Mouse (Mus musculus) midbrain, postnatal 0 days (tissue): ENCODE results near the gene Srms. TPM values are rescaled to one million over a fixed set of nuclear protein-coding genes. Genes with fewer than 3 reads are reported as not detected.
A peak's percentile ranks its signal among the peaks of the same experiment; 100 is the strongest.

Experiments used
- ATAC-seq: fragments of 200-750 bp; cut with Nextera tagmentation; 2 replicates; pipeline ENCODE4 v1.8.0; 2017; ENCODE audit warnings: moderate number of reproducible peaks, mild to moderate bottlenecking, moderate TSS enrichment, moderate library complexity; ENCODE audit not compliant: low FRiP score
- DNase-seq: peaks from one replicate; pipeline ENCODE4 v3.0.0-alpha.2; 2015; ENCODE audit warnings: low spot score
- H3K27ac ChIP-seq: fragments of 300-500 bp; sonication (generic); 2 replicates; pipeline ENCODE4 v1.5.1; 2014; ENCODE audit warnings: low read depth, mild to moderate bottlenecking, low read length, mixed read lengths
- H3K27me3 ChIP-seq: fragments of 300-500 bp; sonication (generic); 2 replicates; pipeline ENCODE4 v1.6.1; 2014; ENCODE audit warnings: low read length, control low read depth, mixed read lengths; ENCODE audit not compliant: insufficient read depth
- H3K36me3 ChIP-seq: fragments of 300-500 bp; sonication (generic); 2 replicates; pipeline ENCODE4 v1.6.1; 2014; ENCODE audit warnings: low read length, control low read depth, mixed read lengths; ENCODE audit not compliant: insufficient read depth
- H3K4me1 ChIP-seq: fragments of 300-500 bp; sonication (generic); 2 replicates; pipeline ENCODE4 v1.6.1; 2014; ENCODE audit warnings: mild to moderate bottlenecking, control low read depth, antibody characterized with exemption, low read length, mixed read lengths; ENCODE audit not compliant: insufficient read depth
- H3K4me2 ChIP-seq: fragments of 300-500 bp; sonication (generic); 2 replicates; pipeline ENCODE4 v1.6.1; 2014; ENCODE audit warnings: low read depth, mild to moderate bottlenecking, low read length, mixed read lengths; ENCODE audit not compliant: poor library complexity, severe bottlenecking
- H3K4me3 ChIP-seq: fragments of 300-500 bp; sonication (generic); 2 replicates; pipeline ENCODE4 v1.5.1; 2014; ENCODE audit warnings: low read depth, mild to moderate bottlenecking, low read length, moderate library complexity
- H3K9ac ChIP-seq: fragments of 300-500 bp; sonication (generic); replicated peaks from 2 replicates; pipeline ENCODE4 v1.6.1; 2014; ENCODE audit warnings: mild to moderate bottlenecking, low read length, moderate library complexity, mixed read lengths; ENCODE audit not compliant: poor library complexity, severe bottlenecking
- H3K9me3 ChIP-seq: fragments of 300-500 bp; sonication (generic); 2 replicates; pipeline ENCODE4 v1.6.1; 2016; ENCODE audit warnings: low read length, control low read depth
- CTCF ChIP-seq: IDR thresholded peaks from 2 replicates; pipeline ENCODE4 v1.5.1; 2016; ENCODE audit warnings: antibody characterized with exemption, mild to moderate bottlenecking
- WGBS: fragments of 180-500 bp; shearing (Covaris S2); extraction: QIAGEN DNeasy Blood & Tissue Kit; methylation state at CpG from one replicate; pipeline ENCODE4 v1.1.7; 2014; 5-methylcytosine and 5-hydroxymethylcytosine counted together
- polyA plus RNA-seq: library from polyadenylated mRNA; unstranded; fragments of >200 nt; fragmentation: Nextera tagmentation; extraction: Ambion mirVana; gene quantifications from 2 replicates; pipeline ENCODE4 v1.2.1, GENCODE M21; 2015
- total RNA-seq: library from RNA; depleted of rRNA; stranded (reverse); fragments of >200 nt; gene quantifications from 2 replicates; pipeline ENCODE4 v1.2.3, GENCODE M21; 2014

Srms gene
- total and polyA plus RNA-seq, 2 experiments from 2014 or later, result 0.10 to 0.11 TPM

DNA sequence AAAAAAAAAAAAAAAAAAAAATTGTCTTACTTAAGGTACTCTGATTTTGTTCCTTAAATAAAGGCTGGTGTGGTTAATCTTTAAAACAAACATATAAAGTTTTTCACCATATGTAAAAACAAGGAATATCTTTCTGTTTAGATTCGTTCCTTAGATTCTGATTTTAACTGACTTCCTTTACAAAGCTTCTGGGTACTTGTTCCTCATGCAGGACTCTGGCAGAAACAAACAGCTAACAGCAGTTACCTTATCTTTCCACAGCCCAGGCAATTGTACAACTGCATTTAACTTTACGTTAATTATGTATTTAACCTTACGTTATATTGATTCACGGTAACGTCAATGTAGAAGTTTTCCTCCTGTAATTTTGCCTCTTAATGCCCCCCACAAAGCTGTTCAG is 46.5 kb downstream of the Srms start:
- no peaks in the 10 kb centered on the region for H3K4me1 ChIP-seq
- no peak overlapping the region for H3K4me2 ChIP-seq
- H3K27me3 ChIP-seq, result no peaks in the 10 kb centered on the region
- H3K9me3 ChIP-seq, result no peaks in the 10 kb centered on the region
- WGBS, result 83% methylated on average over 5 of the region's 5 CpGs
- ATAC-seq (no peak), DNase-seq (no peak)
- no peak overlapping the region for H3K9ac ChIP-seq
- no peak overlapping the region for H3K27ac ChIP-seq
- TF ChIP-seq CTCF, result no peak
- H3K36me3 ChIP-seq, result no peaks in the 10 kb centered on the region
- no peak overlapping the region for H3K4me3 ChIP-seq

GRCm38 (mm10) chr2:181160821-181161220 is 52.2 kb downstream of the Srms start:
- H3K4me3 ChIP-seq, result no peak overlapping the region
- H3K27ac ChIP-seq, result no peak overlapping the region
- TF ChIP-seq CTCF, result 0 out of 2 replicates have a peak, but pooled peaks have one; percentile 7
- H3K36me3 ChIP-seq, result no peaks in the 10 kb centered on the region
- peaks cover 25% of the 10 kb centered on the region for H3K4me1 ChIP-seq
- no peak overlapping the region for H3K4me2 ChIP-seq
- 67% methylated on average over 4 of the region's 4 CpGs for WGBS
- H3K9me3 ChIP-seq, result no peaks in the 10 kb centered on the region
- ATAC-seq, result no peak
- no peak overlapping the region for H3K9ac ChIP-seq
- no peak for DNase-seq
- H3K27me3 ChIP-seq, result no peaks in the 10 kb centered on the region

DNA sequence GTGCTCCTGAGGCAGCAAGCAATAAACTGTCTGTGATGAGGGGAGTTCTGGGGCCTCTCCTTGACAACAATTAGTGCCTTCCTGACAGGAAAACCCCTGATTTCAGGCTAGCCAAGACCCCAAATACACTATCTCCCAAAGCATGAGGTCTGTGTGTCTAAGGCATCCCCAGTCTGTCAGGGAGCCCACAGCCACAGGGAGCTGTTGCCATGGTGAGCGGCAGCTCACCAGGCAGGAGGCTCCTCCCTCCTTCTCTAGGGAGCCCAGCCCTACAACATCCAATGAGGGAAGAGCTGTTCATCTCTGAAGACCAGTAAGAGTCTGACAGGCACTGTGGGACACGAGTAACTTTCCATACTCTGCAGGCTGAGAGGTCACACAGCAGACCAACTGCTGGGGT is 53.2 kb downstream of the Srms start:
- Histone ChIP-seq H3K27ac (peak overlapping the region; percentile 93), H3K4me2 (peak overlapping the region; percentile 30), H3K27me3 (no peaks in the 10 kb centered on the region), H3K9me3 (no peaks in the 10 kb centered on the region), H3K9ac (no peak overlapping the region), H3K36me3 (no peaks in the 10 kb centered on the region), H3K4me3 (no peak overlapping the region), H3K4me1 (peaks cover 35% of the 10 kb centered on the region)
- ATAC-seq (peak; percentile 86), DNase-seq (peak; percentile 82)
- WGBS, result 3% methylated on average over 2 of the region's 2 CpGs
- no peak for TF ChIP-seq CTCF

DNA sequence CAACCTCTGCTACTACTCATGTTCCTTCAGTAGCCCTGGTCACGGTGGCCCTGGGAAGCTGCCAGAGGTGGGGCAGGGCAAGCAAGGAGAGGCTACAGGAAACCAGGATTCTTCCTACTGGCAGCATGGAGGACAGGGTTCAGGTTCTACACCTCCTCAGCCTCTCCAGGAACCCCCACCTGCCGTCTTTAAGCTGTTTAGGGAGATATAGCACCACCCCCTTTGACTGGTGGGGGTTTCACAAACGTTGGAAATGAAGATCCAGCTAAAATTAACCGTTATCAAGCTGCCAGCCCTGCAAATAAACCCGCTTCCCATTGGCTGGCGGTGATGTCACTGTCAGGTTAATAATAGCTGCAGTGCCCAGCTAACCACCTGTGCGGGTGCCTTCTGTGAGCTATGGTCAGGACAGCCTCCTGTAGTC is 53.9 kb downstream of the Srms start:
- DNase-seq (peak; percentile 58), ATAC-seq (peak; percentile 47)
- H3K9ac ChIP-seq, result no peak overlapping the region
- no peak for TF ChIP-seq CTCF
- no peaks in the 10 kb centered on the region for H3K9me3 ChIP-seq
- peaks cover 39% of the 10 kb centered on the region for H3K4me1 ChIP-seq
- no peaks in the 10 kb centered on the region for H3K27me3 ChIP-seq
- peak overlapping the region; percentile 93 for H3K27ac ChIP-seq
- H3K36me3 ChIP-seq, result no peaks in the 10 kb centered on the region
- H3K4me2 ChIP-seq, result peak overlapping the region; percentile 30; the same call in 1 of the 2 replicates
- H3K4me3 ChIP-seq, result no peak overlapping the region
- 46% methylated on average over 7 of the region's 7 CpGs for WGBS

- Histone ChIP-seq H3K9me3 (no peaks in the 10 kb centered on the region), H3K4me3 (no peak overlapping the region), H3K27ac (peak overlapping the region; percentile 93; the same call in 1 of the 2 replicates), H3K9ac (no peak overlapping the region), H3K27me3 (no peaks in the 10 kb centered on the region), H3K4me1 (peaks cover 39% of the 10 kb centered on the region), H3K36me3 (no peaks in the 10 kb centered on the region), H3K4me2 (no peak overlapping the region)
- ATAC-seq, result no peak
- no peak for DNase-seq
- 83% methylated on average over 2 of the region's 2 CpGs for WGBS
- no peak for TF ChIP-seq CTCF
Measured at GRCm38 (mm10) chr2:181158471-181158870, 54.5 kb downstream of the Srms start.

DNA sequence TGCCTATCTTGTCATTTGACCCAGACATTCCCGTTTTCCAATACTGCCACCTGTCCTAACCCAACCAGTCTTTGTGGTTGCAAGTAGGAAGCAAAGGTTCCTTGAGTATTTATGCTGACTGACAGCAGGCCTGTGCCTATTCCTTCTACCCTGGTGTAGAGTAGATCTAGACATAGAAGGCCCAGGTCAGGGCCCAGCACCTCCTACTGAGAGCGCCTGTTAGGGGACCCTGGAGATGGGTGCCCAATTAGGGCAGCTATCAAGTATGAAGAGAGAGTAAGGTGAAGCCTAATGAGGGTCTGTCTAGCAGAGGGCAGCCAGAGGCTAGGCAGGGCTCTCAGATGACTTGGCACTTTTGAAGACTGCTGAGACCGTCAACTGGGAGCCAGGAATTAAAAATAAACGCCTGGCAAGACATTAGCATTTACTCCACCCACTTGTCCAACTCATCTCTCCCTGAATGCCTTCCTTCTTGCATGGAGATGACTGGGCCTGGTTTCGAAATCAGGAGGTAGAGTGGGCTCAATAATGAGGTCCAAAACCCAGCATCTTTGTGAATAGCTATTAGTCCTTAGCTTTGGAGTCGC is 55.2 kb downstream of the Srms start:
- Histone ChIP-seq H3K27ac (peak overlapping the region; percentile 85), H3K9me3 (no peaks in the 10 kb centered on the region), H3K9ac (no peak overlapping the region), H3K27me3 (no peaks in the 10 kb centered on the region), H3K4me2 (peak overlapping the region; percentile 92), H3K4me3 (no peak overlapping the region), H3K4me1 (peaks cover 39% of the 10 kb centered on the region), H3K36me3 (peaks cover 6% of the 10 kb centered on the region)
- TF ChIP-seq CTCF, result no peak
- ATAC-seq (no peak), DNase-seq (no peak)
- 75% methylated on average over 6 of the region's 6 CpGs for WGBS
